ENCODE assay signal across 16 mouse cellular contexts in genomic region chr8:123000311-123000710, GRCm38 (mm10). TPM values are rescaled to one million over a fixed set of nuclear protein-coding genes. Genes with fewer than 3 reads are reported as not detected.
DNase-seq lines count a peak whose midpoint lies in the region; TF ChIP-seq lines count a peak whose summit lies in the region.
"Had no signal": no experiment of that assay in that cellular context is flagged by ENCODE, and none has a peak within 500 bp of the region (broad histone marks: within the 10 kb centered on the region; RNA-seq: fewer than 3 reads in every experiment).

No protein-coding gene starts in this region.

- peak; percentile 62 to 68 for TF ChIP-seq EP300 in MEL (IDR thresholded peaks at IDR 0.05; ENCODE audit: low read depth in 1 of 2, low read length in 2 of 2)

- 1% methylated on average over 2 of the region's 2 CpGs for WGBS in thymus, adult 2 months

- TF ChIP-seq POLR2A in thymus, adult 2 months (IDR thresholded peaks at IDR 0.05; ENCODE audit: control insufficient read depth, extremely low read depth, insufficient read depth, low read length, poor library complexity) = no peak
- TF ChIP-seq POLR2A in MEL (IDR thresholded peaks at IDR 0.05; ENCODE audit: control insufficient read depth in 1 of 2, insufficient read depth in 1 of 2, low read depth in 1 of 2, low read length in 2 of 2, poor library complexity in 1 of 2) = no peak

- no peak for TF ChIP-seq CTCF in thymus, adult 2 months (IDR thresholded peaks at IDR 0.05; ENCODE audit: borderline replicate concordance, control insufficient read depth, extremely low read depth, insufficient read depth, low read length, poor library complexity)
- no peak for TF ChIP-seq CTCF in MEL (IDR thresholded peaks at IDR 0.05 in 2 of 3, conservative IDR thresholded peaks at IDR 0.05 in 1 of 3; ENCODE audit: control insufficient read depth in 1 of 3, insufficient read depth in 1 of 3, low read depth in 2 of 3, low read length in 3 of 3, poor library complexity in 1 of 3, severe bottlenecking in 1 of 3)

- H3K36me3 ChIP-seq in thymus, adult 2 months (ENCODE audit: control insufficient read depth, insufficient read depth, low read length) = no peaks in the 10 kb centered on the region
- peaks cover 3 to 55% of the 10 kb centered on the region in 2 experiments; a peak in 3 of 4 replicates for H3K36me3 ChIP-seq in MEL (ENCODE audit: control insufficient read depth in 1 of 2, insufficient read depth in 2 of 2, low read length in 2 of 2)
- H3K36me3 ChIP-seq: hindbrain, embryonic 13.5 days had no signal

- no peaks in the 10 kb centered on the region for H3K27me3 ChIP-seq in thymus, adult 2 months (ENCODE audit: control insufficient read depth, insufficient read depth, low read length)
- H3K27me3 ChIP-seq in MEL (ENCODE audit: control insufficient read depth in 1 of 2, insufficient read depth in 2 of 2, low read length in 2 of 2) = no peaks in the 10 kb centered on the region
- H3K27me3 ChIP-seq: hindbrain, embryonic 13.5 days had no signal

- H3K27ac ChIP-seq in thymus, adult 2 months (ENCODE audit: control insufficient read depth, insufficient read depth, low read length) = peak overlapping the region; percentile 80
- H3K27ac ChIP-seq in MEL (ENCODE audit: control insufficient read depth, low read depth, low read length) = peak overlapping the region; percentile 28
- H3K27ac ChIP-seq: hindbrain, embryonic 13.5 days had no signal

- DNase-seq in thymus, adult 2 months = no peak
- DNase-seq in thymus, postnatal 10 days (ENCODE audit: low spot score in 2 of 2) = no peak
- peak; percentile 76 for DNase-seq in MEL (ENCODE audit: low read depth, low spot score)
- DNase-seq in induced T-regulatory cell, adult 2 months (ENCODE audit: low read depth) = peak; percentile 88
- DNase-seq in natural killer cell, adult 2 months (ENCODE audit: low spot score in 2 of 2) = peak; percentile 31 to 47
- no peak for DNase-seq in cerebellum, adult 9-10 months
- DNase-seq in cerebellum, adult 11 months = no peak
- DNase-seq in adrenal gland, adult (ENCODE audit: inconsistent age in 2 of 2, low spot score in 1 of 2) = no peak
- DNase-seq: adrenal gland, adult 2 months; cerebellum, postnatal 14 days; kidney, adult 11 months; kidney, postnatal 14 days; layer of hippocampus, adult 9-11 months; lung, embryonic 14.5 days; right cerebral cortex, adult 18-20 months had no signal

- H3K9me3 ChIP-seq in MEL (replicated peaks; ENCODE audit: insufficient read depth, low read length) = no peaks in the 10 kb centered on the region
- H3K9me3 ChIP-seq: hindbrain, embryonic 13.5 days had no signal

- H3K9ac ChIP-seq in MEL (ENCODE audit: control insufficient read depth, low read depth, low read length, poor library complexity, severe bottlenecking) = no peak overlapping the region
- H3K9ac ChIP-seq: hindbrain, embryonic 13.5 days; lung, embryonic 14.5 days had no signal

- peaks cover 80% of the 10 kb centered on the region for H3K79me2 ChIP-seq in MEL (ENCODE audit: control insufficient read depth, insufficient read depth, low read length, poor library complexity)

- H3K4me3 ChIP-seq in thymus, adult 2 months (ENCODE audit: control insufficient read depth, insufficient read depth, low read length) = no peak overlapping the region
- H3K4me3 ChIP-seq in MEL (ENCODE audit: control insufficient read depth in 1 of 2, insufficient read depth in 1 of 2, low read depth in 2 of 2, low read length in 2 of 2) = peak overlapping the region in 1 of 2 experiments; percentile 50; a peak in 1 of 4 replicates
- H3K4me3 ChIP-seq: hindbrain, embryonic 13.5 days had no signal

- no peak for TF ChIP-seq RAD21 in MEL (IDR thresholded peaks at IDR 0.05; ENCODE audit: low read depth, low read length)

- peaks cover 36% of the 10 kb centered on the region for H3K4me1 ChIP-seq in thymus, adult 2 months (replicated peaks; ENCODE audit: control insufficient read depth, insufficient read depth, low read length)
- H3K4me1 ChIP-seq in MEL (ENCODE audit: control insufficient read depth in 1 of 2, insufficient read depth in 2 of 2, low read length in 2 of 2) = peaks cover 25 to 37% of the 10 kb centered on the region in 2 experiments

TF ChIP-seq in MEL, 35 proteins besides CTCF, POLR2A, EP300 and RAD21:
- TF ChIP-seq ZNF384 (IDR thresholded peaks at IDR 0.05; ENCODE audit: low read depth, low read length) = peak; percentile 90
- TF ChIP-seq GATA1 (IDR thresholded peaks at IDR 0.05; ENCODE audit: low read depth, low read length) = peak; percentile 48
- peak; percentile 97 for TF ChIP-seq ETS1 (IDR thresholded peaks at IDR 0.05; ENCODE audit: low read depth, low read length)
- TF ChIP-seq KAT2A (conservative IDR thresholded peaks at IDR 0.05; ENCODE audit: low read depth, low read length) = 0 out of 2 replicates have a peak, but pooled peaks have one; percentile 25
- TF ChIP-seq NELFE (IDR thresholded peaks at IDR 0.05; ENCODE audit: low read depth, low read length) = no peak
- TF ChIP-seq MAZ (IDR thresholded peaks at IDR 0.05; ENCODE audit: low read depth, low read length) = 0 out of 2 replicates have a peak, but pooled peaks have one; percentile 53
- TF ChIP-seq MXI1 (IDR thresholded peaks at IDR 0.05; ENCODE audit: low read depth, low read length) = peak; percentile 70
- TF ChIP-seq MAFK (IDR thresholded peaks at IDR 0.05; ENCODE audit: borderline replicate concordance, low read depth, low read length) = peak; percentile 8; the same call in 1 of the 2 replicates
- TF ChIP-seq RCOR1 (IDR thresholded peaks at IDR 0.05; ENCODE audit: low read depth, low read length) = peak; percentile 75
- peak; percentile 72 for TF ChIP-seq TCF12 (IDR thresholded peaks at IDR 0.05; ENCODE audit: low read depth, low read length)
- TF ChIP-seq MAX (IDR thresholded peaks at IDR 0.05; ENCODE audit: low read length) = no peak
- TF ChIP-seq ZC3H11A (IDR thresholded peaks at IDR 0.05; ENCODE audit: low read depth, low read length) = peak; percentile 16; the same call in 1 of the 2 replicates
- TF ChIP-seq SIN3A (IDR thresholded peaks at IDR 0.05; ENCODE audit: low read length) = peak; percentile 85
- TF ChIP-seq HCFC1 (IDR thresholded peaks at IDR 0.05; ENCODE audit: low read depth, low read length) = no peak

RNA-seq across cellular contexts. Expression of gene Ankrd11, which starts 41.8 kb away (rescaled TPM):
- 118 and 145 TPM in 2 replicates for polyA plus RNA-seq in thymus, adult 2 months (2012; rRNA removed)
- 49.2 and 57.8 TPM in 2 replicates for total RNA-seq in MEL (2012; rRNA removed)
- 100 to 1,000 TPM in 1 of 2 experiments, 10 to 100 TPM in 1; 87.7 to 235 TPM for polyA plus RNA-seq in MEL (2012; ENCODE audit: insufficient read depth in 1 of 2, insufficient read length in 2 of 2, low read depth in 1 of 2, low replicate concordance in 2 of 2, missing spikeins in 1 of 2)

Comparison
In these comparisons a context has a peak if more than half of its experiments do, and no peak if none do; other contexts are left out.
1. DNase-seq: peak in MEL (single experiment), induced T-regulatory cell, adult 2 months (single experiment) and natural killer cell, adult 2 months (2 of 2); none in thymus, adult 2 months (single experiment), thymus, postnatal 10 days (0 of 2), cerebellum, adult 9-10 months (single experiment), cerebellum, adult 11 months (single experiment) and adrenal gland, adult (0 of 2).